Mouse (Mus musculus) adrenal gland, adult (tissue): ENCODE data around the gene Enkd1.

Experiments used
- DNase-seq, 2 experiments: peaks; one replicate each; pipeline ENCODE4 v3.0.0; 2022 to 2023; ENCODE audit warnings: low spot score in 1 of 2; ENCODE audit not compliant: inconsistent age in 2 of 2

Gene Enkd1

GRCm38 (mm10) chr8:105707498-105708403 lies at the start of gene Enkd1, which contains the start of gene 4933405L10Rik:
Gene Enkd1 (minus strand): TSS chr8:105708210.
Gene 4933405L10Rik (plus strand): TSS chr8:105707655.
- peak; percentile 88 to 97 for DNase-seq

DNA sequence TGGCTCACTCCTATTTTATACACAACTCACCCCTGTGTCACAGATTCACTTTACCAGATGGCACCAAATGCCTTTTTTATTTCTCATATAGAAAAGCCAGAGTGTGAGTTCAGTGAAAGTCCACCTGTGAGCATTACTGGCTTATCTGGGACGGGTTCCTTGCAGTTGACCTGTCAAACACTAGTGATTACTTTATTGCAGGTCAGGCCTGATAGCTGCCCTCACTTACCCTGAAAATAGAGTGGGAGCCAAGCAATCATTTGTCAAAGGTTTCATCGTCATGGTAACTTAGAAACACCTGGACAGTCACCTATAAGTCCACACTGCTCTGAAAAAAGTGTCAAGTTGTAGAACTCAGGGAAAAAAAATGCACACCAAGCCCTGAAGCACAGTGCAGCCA lies 46.7 kb upstream of the Enkd1 start:
- DNase-seq: no peak

- DNase-seq: no peak
Observed at GRCm38 (mm10) chr8:105753916-105754315, 45.9 kb upstream of the Enkd1 start.

DNA sequence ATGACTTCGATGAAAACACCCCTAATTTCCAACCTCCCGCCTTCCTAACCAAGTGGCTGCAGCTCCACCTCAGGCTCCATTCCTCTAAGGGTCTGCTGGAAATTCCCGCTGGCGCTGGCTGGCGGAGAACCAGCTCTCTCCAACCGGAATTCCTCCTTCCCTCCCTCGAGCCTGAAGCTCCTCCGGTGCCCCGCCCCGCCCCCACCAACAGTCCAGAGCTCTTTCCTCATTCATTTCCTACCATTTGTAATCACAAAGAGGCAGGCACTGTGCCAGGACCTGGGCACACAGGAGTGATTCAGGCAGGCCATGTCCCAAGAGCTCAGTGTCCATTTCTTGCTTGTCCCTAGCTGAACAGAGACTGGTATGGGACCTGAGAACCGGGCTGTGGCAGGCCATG lies 42.6 kb upstream of the Enkd1 start:
- DNase-seq: peak; percentile 88 to 93

DNA sequence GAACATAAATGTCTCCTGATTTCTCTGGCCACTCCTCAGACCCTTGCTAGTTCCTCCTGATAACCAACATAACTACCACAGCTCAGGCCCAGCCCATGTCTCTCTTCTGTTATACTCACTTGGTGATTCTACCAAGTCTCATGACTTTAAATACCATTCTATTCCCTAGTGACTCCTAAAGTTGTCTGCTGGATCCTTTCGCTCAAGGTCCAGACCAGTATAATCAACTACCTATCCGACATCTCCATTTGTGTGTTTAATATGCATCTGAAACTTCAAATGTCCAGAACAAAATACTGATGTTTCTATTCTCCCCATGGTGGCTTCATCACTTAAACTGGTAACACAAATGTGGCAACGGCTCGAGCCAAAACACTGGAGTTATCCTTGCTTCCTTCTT lies 35.3 kb upstream of the Enkd1 start:
- peak in 1 of 2 experiments; percentile 34 for DNase-seq

DNA sequence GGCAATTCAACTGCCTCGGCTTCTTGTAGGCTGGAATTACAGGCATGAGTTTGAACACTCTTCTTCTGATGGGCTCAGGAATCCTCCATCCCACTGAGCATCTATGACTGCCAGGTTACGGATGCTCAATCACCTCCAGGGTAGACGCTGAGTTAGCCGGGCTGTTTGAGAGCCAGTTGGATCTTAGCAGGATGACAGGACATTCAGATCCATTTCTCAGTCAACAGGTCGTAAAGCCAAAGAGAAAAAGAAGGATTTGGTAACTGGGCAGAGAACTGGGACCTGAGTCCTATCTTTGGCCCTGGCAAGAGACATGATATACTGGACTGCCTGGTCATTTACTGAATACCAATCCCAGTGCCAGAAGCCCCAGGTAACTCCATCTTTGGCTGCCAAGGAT lies 31.2 kb upstream of the Enkd1 start:
- DNase-seq: no peak

DNA sequence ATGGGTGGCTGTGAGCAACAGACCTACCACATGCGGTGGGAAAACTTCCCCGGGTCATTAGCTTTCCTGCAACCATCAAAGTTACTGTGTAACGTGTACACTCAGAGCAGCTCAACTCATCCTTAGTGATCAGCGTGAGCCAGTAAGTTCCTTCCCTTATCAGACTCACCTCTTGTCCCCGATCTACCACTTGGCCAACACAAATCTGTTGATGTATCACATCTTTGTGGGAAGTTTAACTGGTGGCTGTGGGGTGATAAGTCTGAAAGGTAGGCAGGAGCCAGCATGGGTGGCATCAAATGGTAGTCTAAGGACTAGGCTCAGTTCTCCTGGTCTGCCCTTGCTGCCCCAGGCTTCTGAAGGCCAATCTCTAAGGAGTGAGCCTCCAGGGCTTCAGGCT lies 24.2 kb upstream of the Enkd1 start:
- no peak for DNase-seq

- peak; percentile 52 to 63 for DNase-seq
Observed at GRCm38 (mm10) chr8:105727397-105728124, 19.6 kb upstream of the Enkd1 start.

- no peak for DNase-seq
Observed at GRCm38 (mm10) chr8:105725726-105726125, 17.7 kb upstream of the Enkd1 start.

DNA sequence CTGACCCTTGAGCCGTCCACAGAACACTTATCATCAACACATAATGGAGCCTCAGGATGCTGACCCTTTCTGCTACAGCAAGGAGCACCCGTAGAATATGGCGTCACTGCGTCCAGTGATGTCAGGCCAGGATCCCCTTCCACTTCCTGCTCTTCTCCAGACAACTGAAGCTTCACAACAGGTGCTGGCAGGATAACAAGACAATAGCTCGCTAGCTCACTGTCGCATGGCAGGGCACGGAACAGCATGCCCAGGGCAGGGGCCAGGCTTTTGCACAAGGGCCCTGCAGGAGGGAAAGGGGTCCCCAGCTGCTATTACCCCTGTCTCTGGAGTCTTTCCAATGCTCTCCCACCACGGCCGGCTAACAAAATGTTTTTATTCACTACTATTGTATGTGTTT lies 14.9 kb upstream of the Enkd1 start:
- DNase-seq: no peak

- DNase-seq: peak; percentile 46 to 70
Observed at GRCm38 (mm10) chr8:105719637-105720036, 11.6 kb upstream of the Enkd1 start.

GRCm38 (mm10) chr8:105716302-105716945 lies 8.4 kb upstream of the Enkd1 start:
- DNase-seq: no peak

DNA sequence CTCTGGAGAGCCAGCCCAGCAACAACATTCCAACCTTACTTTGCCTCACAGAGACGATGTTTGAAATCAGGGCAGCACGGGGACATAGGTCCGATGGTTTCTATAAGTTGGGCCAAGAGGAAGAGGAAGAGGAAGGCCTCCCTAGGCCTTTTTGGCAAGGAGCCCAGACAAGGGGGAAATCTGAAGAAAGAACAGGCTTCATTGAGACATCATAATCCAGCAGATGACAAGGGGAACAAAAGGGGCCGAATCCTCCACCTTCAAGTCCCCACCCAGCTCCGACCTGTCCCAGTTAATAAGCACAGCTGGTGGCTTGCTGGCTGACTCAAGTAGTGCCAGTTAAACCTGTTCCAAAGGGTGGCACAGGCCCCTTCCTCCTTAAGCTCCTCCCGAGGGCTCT lies 7.0 kb upstream of the Enkd1 start:
- peak in 1 of 2 experiments; percentile 43 for DNase-seq

- peak; percentile 84 to 95 for DNase-seq
Observed at GRCm38 (mm10) chr8:105714139-105714538, 6.1 kb upstream of the Enkd1 start.

- no peak for DNase-seq
Observed at GRCm38 (mm10) chr8:105712286-105712685, 4.3 kb upstream of the Enkd1 start.

DNA sequence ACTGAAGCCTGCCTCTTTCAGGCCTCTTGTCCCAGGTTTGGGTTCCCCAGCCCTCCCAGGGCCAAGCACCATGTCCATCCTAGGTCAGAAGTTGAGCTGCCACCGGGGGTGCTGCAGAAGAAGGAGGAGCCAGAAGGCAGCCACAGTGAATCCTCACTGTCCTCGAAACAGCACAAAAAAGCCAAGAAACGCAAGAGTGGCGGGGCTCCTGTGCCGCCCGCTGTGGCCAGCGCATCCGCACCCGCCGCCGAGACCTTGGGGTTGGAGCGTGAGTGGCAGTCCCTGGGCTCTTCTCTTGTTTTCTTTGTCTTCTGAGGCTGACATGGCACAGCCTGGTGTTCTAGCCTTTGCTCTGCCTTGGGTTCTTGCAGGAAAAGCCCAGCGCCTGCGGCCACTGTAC lies 1.3 kb upstream of the Enkd1 start:
- no peak for DNase-seq

DNA sequence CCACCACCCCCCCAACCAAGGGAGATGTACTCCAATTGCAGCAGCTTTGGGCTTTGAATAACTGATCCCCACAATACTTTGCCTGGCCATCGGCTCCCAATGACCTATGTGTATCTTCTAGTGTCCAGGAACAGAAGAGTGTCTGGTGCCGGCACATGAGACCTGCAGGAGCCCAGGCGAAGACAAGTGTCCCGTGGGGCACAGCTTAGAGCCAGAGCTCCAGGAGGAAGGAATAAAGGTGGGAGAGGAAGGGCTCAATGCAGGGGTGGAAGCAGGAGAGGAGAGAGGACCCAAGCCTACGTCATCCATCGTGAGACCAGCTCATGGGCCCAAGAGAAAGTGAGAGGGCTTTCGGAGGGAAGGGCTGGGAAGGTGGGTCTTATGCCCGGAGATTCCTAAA lies 665 bp upstream of the Enkd1 start:
- DNase-seq: no peak

GRCm38 (mm10) chr8:105706426-105706825 lies 1.6 kb downstream of the Enkd1 start:
- DNase-seq: no peak

DNA sequence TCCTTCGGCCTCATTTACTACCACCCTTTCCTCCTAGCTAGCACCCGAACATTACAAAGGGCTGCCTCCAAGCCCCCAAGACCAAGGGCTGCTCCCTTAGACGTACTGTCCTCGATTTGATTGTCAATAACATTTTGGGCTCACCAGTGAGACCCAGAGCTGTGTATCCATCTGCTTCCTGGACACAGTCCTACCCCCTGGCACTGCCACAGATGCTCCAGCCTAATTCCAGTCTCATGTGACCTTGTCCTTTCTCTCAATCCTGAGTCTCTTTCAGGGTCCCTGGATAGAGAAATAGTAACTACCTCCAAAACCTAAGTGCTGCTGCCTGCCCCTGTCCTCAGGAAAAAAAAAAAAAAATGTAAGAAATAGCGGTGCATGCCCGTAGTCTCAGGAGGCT lies 3.1 kb downstream of the Enkd1 start:
- DNase-seq: no peak

DNA sequence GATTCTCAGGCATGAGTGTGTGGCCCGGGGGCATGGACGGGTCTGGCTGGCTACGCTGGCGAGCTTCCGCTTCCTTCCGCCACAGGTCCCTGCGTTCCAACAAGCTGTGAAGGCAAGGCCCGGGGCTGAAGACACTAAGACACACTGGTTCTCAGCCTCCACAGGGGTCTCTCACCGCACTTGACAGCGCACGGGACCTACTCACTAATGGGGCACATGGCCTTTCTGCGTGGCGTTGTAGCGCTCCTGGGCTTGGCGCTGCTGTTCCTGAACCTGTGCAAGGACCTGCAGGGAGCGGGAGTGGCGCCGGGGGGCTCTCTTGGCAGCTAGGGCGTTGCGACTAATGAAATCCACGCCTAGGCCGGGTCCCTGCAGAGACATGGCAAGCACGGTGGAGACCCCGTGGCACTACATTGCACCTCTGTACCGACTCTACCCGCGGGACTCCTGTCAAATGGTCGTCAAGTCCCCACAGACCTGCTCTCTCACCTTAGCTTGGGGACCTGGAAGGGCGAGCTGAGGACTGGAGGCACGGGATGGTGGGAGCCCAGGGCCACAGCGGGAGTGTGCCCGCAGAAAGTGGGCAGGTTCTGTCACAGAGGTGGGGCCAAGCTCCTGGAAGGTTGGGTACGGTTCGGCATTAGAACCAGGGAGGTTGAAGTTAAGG lies 3.7 kb downstream of the Enkd1 start:
- DNase-seq: no peak
